ENCODE assay signal across 26 mouse cellular contexts in genomic region chr12:89040151-89040550, GRCm38 (mm10).
"Had no signal": no experiment of that assay in that cellular context is flagged by ENCODE, and none has a peak within 500 bp of the region (broad histone marks: within the 10 kb centered on the region; RNA-seq: fewer than 3 reads in every experiment).

No protein-coding gene starts in this region.

- H3K36me3 ChIP-seq: heart, embryonic 13.5 days; heart, embryonic 15.5 days; hindbrain, embryonic 13.5 days; hindbrain, embryonic 15.5 days; kidney, embryonic 15.5 days; limb, embryonic 13.5 days; limb, embryonic 15.5 days; liver, embryonic 12.5 days had no signal

- H3K27me3 ChIP-seq: heart, embryonic 13.5 days; heart, embryonic 15.5 days; hindbrain, embryonic 13.5 days; hindbrain, embryonic 15.5 days; kidney, embryonic 15.5 days; limb, embryonic 13.5 days; limb, embryonic 15.5 days; liver, embryonic 12.5 days had no signal

- H3K4me2 ChIP-seq: heart, embryonic 11.5 days; heart, embryonic 13.5 days; heart, embryonic 15.5 days; hindbrain, embryonic 13.5 days; hindbrain, embryonic 15.5 days; kidney, embryonic 15.5 days; limb, embryonic 13.5 days; limb, embryonic 15.5 days; liver, embryonic 12.5 days had no signal

- H3K4me3 ChIP-seq: gastrocnemius, adult 2 months; heart, embryonic 13.5 days; heart, embryonic 15.5 days; hindbrain, embryonic 13.5 days; hindbrain, embryonic 15.5 days; kidney, embryonic 15.5 days; limb, embryonic 13.5 days; limb, embryonic 15.5 days; liver, embryonic 12.5 days had no signal

- H3K9ac ChIP-seq: heart, embryonic 13.5 days; heart, embryonic 15.5 days; hindbrain, embryonic 13.5 days; hindbrain, embryonic 15.5 days; kidney, embryonic 15.5 days; limb, embryonic 13.5 days; limb, embryonic 15.5 days; liver, embryonic 12.5 days had no signal

- DNase-seq: gastrocnemius, adult 2 months; gastrocnemius, postnatal 10 days; gastrocnemius, postnatal 25 days; heart, adult 18-20 months; heart, postnatal 14 days; heart, postnatal 36 days; kidney, adult 11 months; kidney, adult 2 months; kidney, adult 9 months; kidney, postnatal 14 days; kidney, postnatal 36 days; layer of hippocampus, adult 9-11 months; layer of hippocampus, postnatal 36 days; left cerebral cortex, postnatal 4 days had no signal

- H3K4me1 ChIP-seq: heart, embryonic 13.5 days; heart, embryonic 15.5 days; kidney, embryonic 15.5 days; limb, embryonic 13.5 days; limb, embryonic 15.5 days; liver, embryonic 12.5 days had no signal

- H3K27ac ChIP-seq: gastrocnemius, adult 2 months; heart, embryonic 13.5 days; heart, embryonic 15.5 days; hindbrain, embryonic 13.5 days; hindbrain, embryonic 15.5 days; hindbrain, postnatal 0 days; kidney, embryonic 15.5 days; kidney, postnatal 0 days; limb, embryonic 13.5 days; limb, embryonic 15.5 days; liver, embryonic 12.5 days had no signal

- ATAC-seq: hindbrain, postnatal 0 days; intestine, embryonic 16.5 days; liver, embryonic 12.5 days had no signal

- H3K9me3 ChIP-seq: heart, embryonic 13.5 days; heart, embryonic 15.5 days; hindbrain, embryonic 13.5 days; hindbrain, embryonic 15.5 days; kidney, embryonic 15.5 days; limb, embryonic 13.5 days; limb, embryonic 15.5 days; liver, embryonic 12.5 days had no signal
